ENCODE assay signal across 20 mouse cellular contexts in the genomic region with DNA sequence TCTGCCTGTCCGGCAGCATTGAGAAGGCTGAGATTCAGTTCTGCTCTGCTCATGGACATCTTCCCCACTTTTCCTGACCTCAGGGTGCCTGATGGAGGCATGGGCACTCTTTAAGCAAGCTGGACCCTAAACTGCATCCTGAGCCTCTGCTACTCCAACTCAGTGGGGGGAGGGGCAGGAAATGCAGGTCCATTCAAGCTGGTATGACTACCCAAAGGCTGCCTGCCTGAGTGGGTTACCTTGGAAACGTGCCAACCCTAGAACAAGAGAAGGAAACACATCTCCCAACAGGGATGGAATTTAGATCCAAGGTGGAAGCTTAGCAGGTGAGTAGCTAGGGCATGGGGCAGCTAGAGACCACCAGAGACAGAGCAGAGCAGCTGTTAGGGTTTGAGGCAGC.
"Had no signal": no experiment of that assay in that cellular context is flagged by ENCODE, and none has a peak within 500 bp of the region (broad histone marks: within the 10 kb centered on the region; RNA-seq: fewer than 3 reads in every experiment).

No protein-coding gene starts in this region.

- ATAC-seq: intestine, embryonic 15.5 days; liver, embryonic 12.5 days had no signal

- DNase-seq: kidney, adult 18-20 months; kidney, adult 9 months; kidney, postnatal 14 days; layer of hippocampus, adult 9-11 months; liver; lung, adult 18-20 months; lung, postnatal 10 days; lung, postnatal 4 days; midbrain, embryonic 14.5 days; spleen, adult 18-20 months; thymus, adult 2 months; thymus, postnatal 14 days; thymus, postnatal 4 days had no signal

- H3K9ac ChIP-seq: intestine, embryonic 15.5 days; limb, embryonic 13.5 days; liver, embryonic 12.5 days; liver, embryonic 15.5 days; stomach, embryonic 15.5 days had no signal

- H3K27ac ChIP-seq: intestine, embryonic 15.5 days; limb, embryonic 10.5 days; limb, embryonic 13.5 days; liver, embryonic 12.5 days; liver, embryonic 15.5 days; stomach, embryonic 15.5 days had no signal

- H3K36me3 ChIP-seq: intestine, embryonic 15.5 days; limb, embryonic 10.5 days; limb, embryonic 13.5 days; liver, embryonic 12.5 days; liver, embryonic 15.5 days; stomach, embryonic 15.5 days had no signal

- H3K27me3 ChIP-seq: intestine, embryonic 15.5 days; limb, embryonic 13.5 days; liver, embryonic 15.5 days; stomach, embryonic 15.5 days had no signal

- H3K4me1 ChIP-seq: intestine, embryonic 15.5 days; liver, embryonic 12.5 days; liver, embryonic 15.5 days; stomach, embryonic 15.5 days had no signal

- H3K4me3 ChIP-seq: intestine, embryonic 15.5 days; limb, embryonic 10.5 days; limb, embryonic 13.5 days; liver, embryonic 12.5 days; liver, embryonic 15.5 days; stomach, embryonic 15.5 days had no signal

- H3K9me3 ChIP-seq: intestine, embryonic 15.5 days; limb, embryonic 10.5 days; limb, embryonic 13.5 days; liver, embryonic 12.5 days; liver, embryonic 15.5 days; stomach, embryonic 15.5 days had no signal

- H3K4me2 ChIP-seq: intestine, embryonic 15.5 days; limb, embryonic 13.5 days; liver, embryonic 12.5 days; liver, embryonic 15.5 days; midbrain, embryonic 11.5 days; stomach, embryonic 15.5 days had no signal
